Mouse (Mus musculus) hindbrain, embryonic 13.5 days (tissue): ENCODE results near the gene Serpinb5. TPM values are rescaled to one million over a fixed set of nuclear protein-coding genes. Genes with fewer than 3 reads are reported as not detected.

Experiments
- ATAC-seq: fragments of 200-750 bp; cut with Nextera tagmentation; 2 replicates; pipeline ENCODE4 v1.8.0; 2017; ENCODE audit warnings: moderate TSS enrichment; ENCODE audit not compliant: low FRiP score
- H3K27ac ChIP-seq: fragments of 300-500 bp; sonication (generic); 2 replicates; pipeline ENCODE4 v1.5.1; 2015; ENCODE audit warnings: inconsistent platforms, mild to moderate bottlenecking, moderate library complexity
- H3K27me3 ChIP-seq: fragments of 300-500 bp; sonication (generic); 2 replicates; pipeline ENCODE4 v1.6.1; 2015; ENCODE audit warnings: mild to moderate bottlenecking, inconsistent platforms
- H3K36me3 ChIP-seq: fragments of 300-500 bp; sonication (generic); 2 replicates; pipeline ENCODE4 v1.6.1; 2015; ENCODE audit warnings: mild to moderate bottlenecking, inconsistent platforms
- H3K4me1 ChIP-seq: fragments of 300-500 bp; sonication (generic); replicated peaks from 2 replicates; pipeline ENCODE4 v1.6.1; 2015; ENCODE audit warnings: inconsistent platforms
- H3K4me2 ChIP-seq: fragments of 300-500 bp; sonication (generic); 2 replicates; pipeline ENCODE4 v1.6.1; 2015; ENCODE audit warnings: inconsistent platforms, mild to moderate bottlenecking, moderate library complexity
- H3K4me3 ChIP-seq: fragments of 300-500 bp; sonication (generic); 2 replicates; pipeline ENCODE4 v1.5.1; 2015; ENCODE audit warnings: mild to moderate bottlenecking, inconsistent platforms
- H3K9ac ChIP-seq: fragments of 300-500 bp; sonication (generic); 2 replicates; pipeline ENCODE4 v1.6.1; 2015; ENCODE audit warnings: mild to moderate bottlenecking, inconsistent platforms
- H3K9me3 ChIP-seq: fragments of 300-500 bp; sonication (generic); 2 replicates; pipeline ENCODE4 v1.6.1; 2016; ENCODE audit warnings: inconsistent platforms
- WGBS: fragments of 180-500 bp; shearing (Covaris S2); methylation state at CpG from one replicate; pipeline ENCODE4 v1.1.7; 2015; 5-methylcytosine and 5-hydroxymethylcytosine counted together
- polyA plus RNA-seq: library from polyadenylated mRNA; unstranded; fragments of >200 nt; fragmentation: Nextera tagmentation; extraction: Ambion mirVana; gene quantifications from 2 replicates; pipeline ENCODE4 v1.2.1, GENCODE M21; 2015

Serpinb5 gene
- polyA plus RNA-seq = not detected in 2 replicates

- Histone ChIP-seq H3K27ac (no peak within 1 kb of the TSS), H3K4me1 (no peaks in the 10 kb centered on the region), H3K9ac (no peak within 1 kb of the TSS), H3K9me3 (no peaks in the 10 kb centered on the region), H3K36me3 (no peaks in the 10 kb centered on the region), H3K4me3 (no peak within 1 kb of the TSS), H3K4me2 (no peak within 1 kb of the TSS), H3K27me3 (no peaks in the 10 kb centered on the region)
- WGBS = 69% methylated on average over 8 of the region's 8 CpGs
- no peak for ATAC-seq
Measured at GRCm38 (mm10) chr1:106860847-106861246, at the start of gene Serpinb5. Serpinb5 (plus strand) TSS chr1:106861173.

DNA sequence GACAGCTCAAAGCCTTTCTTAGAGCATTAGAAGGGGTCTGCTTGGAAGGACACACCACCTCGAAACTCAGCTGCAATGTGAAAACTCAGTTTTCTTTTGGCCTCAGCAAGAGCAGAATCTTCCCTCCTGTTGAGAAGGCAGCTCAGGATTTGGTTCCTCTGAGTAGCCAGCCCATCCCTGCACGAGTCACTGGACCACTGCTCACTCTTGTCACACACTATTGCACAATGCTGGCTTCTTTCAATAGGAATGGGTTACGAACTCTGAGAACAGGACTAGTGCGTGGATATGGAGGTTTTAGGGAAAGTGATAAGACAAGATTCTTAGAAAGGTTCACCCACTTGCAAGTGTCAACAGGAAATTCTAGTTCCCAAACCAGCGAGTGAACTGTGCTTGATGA is 46.1 kb upstream of the Serpinb5 start:
- no peak for ATAC-seq
- Histone ChIP-seq H3K4me2 (no peak overlapping the region), H3K27ac (no peak overlapping the region), H3K27me3 (no peaks in the 10 kb centered on the region), H3K4me1 (no peaks in the 10 kb centered on the region), H3K36me3 (no peaks in the 10 kb centered on the region), H3K4me3 (no peak overlapping the region), H3K9ac (no peak overlapping the region), H3K9me3 (no peaks in the 10 kb centered on the region)
- WGBS = 72% methylated on average over 5 of the region's 5 CpGs

- no peak overlapping the region for H3K4me3 ChIP-seq
- no peaks in the 10 kb centered on the region for H3K4me1 ChIP-seq
- no peak overlapping the region for H3K9ac ChIP-seq
- no peaks in the 10 kb centered on the region for H3K36me3 ChIP-seq
- no peaks in the 10 kb centered on the region for H3K27me3 ChIP-seq
- no peak for ATAC-seq
- H3K9me3 ChIP-seq = no peaks in the 10 kb centered on the region
- no peak overlapping the region for H3K4me2 ChIP-seq
- no peak overlapping the region for H3K27ac ChIP-seq
- 91% methylated on average over 6 of the region's 6 CpGs for WGBS
Measured at GRCm38 (mm10) chr1:106815265-106815664, 45.7 kb upstream of the Serpinb5 start.

DNA sequence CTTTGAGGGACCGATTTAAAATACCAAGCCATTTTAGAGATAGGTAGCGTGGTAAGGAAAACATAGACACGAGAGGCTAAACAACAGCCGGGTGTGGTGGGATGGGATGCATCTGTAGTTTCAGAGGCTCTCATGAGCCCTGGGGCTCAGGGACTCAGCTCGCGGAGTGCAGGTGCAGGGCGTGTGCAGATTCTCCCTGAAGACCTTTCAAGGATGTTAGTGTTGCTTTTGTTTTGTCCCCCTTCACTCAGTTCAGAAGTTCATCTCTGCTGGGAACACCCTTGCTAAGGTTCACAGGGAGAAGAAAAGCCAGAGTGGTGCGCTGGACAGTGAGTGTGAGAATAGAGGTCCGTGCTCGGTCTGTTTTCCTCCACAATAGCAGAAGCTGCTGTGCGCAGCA is 44.2 kb upstream of the Serpinb5 start:
- H3K27ac ChIP-seq = no peak overlapping the region
- H3K4me1 ChIP-seq = no peaks in the 10 kb centered on the region
- no peaks in the 10 kb centered on the region for H3K9me3 ChIP-seq
- H3K9ac ChIP-seq = no peak overlapping the region; the same call in 1 of the 2 replicates
- no peaks in the 10 kb centered on the region for H3K27me3 ChIP-seq
- H3K4me3 ChIP-seq = no peak overlapping the region
- WGBS = 89% methylated on average over 11 of the region's 11 CpGs
- H3K4me2 ChIP-seq = no peak overlapping the region
- no peak for ATAC-seq
- H3K36me3 ChIP-seq = no peaks in the 10 kb centered on the region

DNA sequence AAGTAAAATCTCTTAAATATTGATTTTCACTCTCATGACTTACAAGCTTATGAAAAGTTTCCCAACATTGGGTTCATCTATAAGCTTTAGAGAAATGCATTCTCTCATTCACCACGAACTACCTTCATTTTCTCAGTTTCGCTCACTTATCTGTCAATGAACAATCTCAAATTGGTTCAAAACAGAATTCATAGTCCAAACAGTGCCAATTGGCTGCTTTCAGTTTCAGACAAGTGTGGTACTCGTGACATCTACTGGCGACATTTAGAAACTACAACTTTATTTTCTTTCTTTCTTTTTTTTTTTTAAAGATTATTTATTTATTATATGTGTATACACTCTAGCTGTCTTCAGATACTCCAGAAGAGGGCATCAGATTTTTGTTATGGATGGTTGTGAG is 42.6 kb upstream of the Serpinb5 start:
- no peak overlapping the region for H3K9ac ChIP-seq
- H3K9me3 ChIP-seq = no peaks in the 10 kb centered on the region
- no peaks in the 10 kb centered on the region for H3K36me3 ChIP-seq
- H3K4me1 ChIP-seq = no peaks in the 10 kb centered on the region
- no peak overlapping the region for H3K27ac ChIP-seq
- 32% methylated on average over 4 of the region's 4 CpGs for WGBS
- H3K27me3 ChIP-seq = no peaks in the 10 kb centered on the region
- no peak for ATAC-seq
- no peak overlapping the region for H3K4me2 ChIP-seq
- no peak overlapping the region for H3K4me3 ChIP-seq

GRCm38 (mm10) chr1:106822297-106822696 is 38.7 kb upstream of the Serpinb5 start:
- no peak overlapping the region for H3K4me2 ChIP-seq
- no peaks in the 10 kb centered on the region for H3K36me3 ChIP-seq
- no peaks in the 10 kb centered on the region for H3K4me1 ChIP-seq
- no peaks in the 10 kb centered on the region for H3K27me3 ChIP-seq
- no peak overlapping the region for H3K9ac ChIP-seq
- ATAC-seq = no peak
- H3K27ac ChIP-seq = no peak overlapping the region
- 67% methylated on average over 3 of the region's 3 CpGs for WGBS
- H3K4me3 ChIP-seq = no peak overlapping the region
- no peaks in the 10 kb centered on the region for H3K9me3 ChIP-seq

- Histone ChIP-seq H3K9ac (no peak overlapping the region), H3K36me3 (no peaks in the 10 kb centered on the region), H3K9me3 (no peaks in the 10 kb centered on the region), H3K27ac (no peak overlapping the region), H3K27me3 (no peaks in the 10 kb centered on the region), H3K4me1 (no peaks in the 10 kb centered on the region), H3K4me2 (no peak overlapping the region), H3K4me3 (no peak overlapping the region)
- ATAC-seq = no peak
- WGBS = 81% methylated on average over 4 of the region's 4 CpGs
Measured at GRCm38 (mm10) chr1:106828784-106829183, 32.2 kb upstream of the Serpinb5 start.

- Histone ChIP-seq H3K27me3 (no peaks in the 10 kb centered on the region), H3K9me3 (no peaks in the 10 kb centered on the region), H3K9ac (no peak overlapping the region), H3K36me3 (no peaks in the 10 kb centered on the region), H3K4me1 (no peaks in the 10 kb centered on the region), H3K4me2 (no peak overlapping the region), H3K4me3 (no peak overlapping the region), H3K27ac (no peak overlapping the region)
- ATAC-seq = no peak
- WGBS = 93% methylated on average over 6 of the region's 6 CpGs
Measured at GRCm38 (mm10) chr1:106865543-106865942, 4.6 kb downstream of the Serpinb5 start.

DNA sequence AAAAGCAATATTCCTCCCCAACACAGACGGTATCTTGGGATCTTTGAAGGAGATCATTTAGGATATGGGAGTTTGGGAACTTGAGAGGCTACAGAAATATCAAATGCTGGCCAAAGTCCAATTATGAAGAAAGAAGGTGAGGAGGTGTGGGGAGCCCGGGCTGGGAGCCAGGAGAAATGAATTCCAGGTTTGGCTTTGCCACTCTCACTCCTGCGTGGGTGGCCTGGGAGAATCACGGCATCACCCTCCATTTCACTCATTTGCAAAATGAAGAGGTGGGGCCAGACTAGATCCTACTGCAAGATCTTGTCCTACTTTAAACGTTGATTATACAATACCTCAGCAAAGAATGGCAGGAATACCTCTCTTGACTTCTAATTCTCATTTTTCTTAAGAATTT is 5.1 kb downstream of the Serpinb5 start:
- no peak overlapping the region for H3K4me2 ChIP-seq
- H3K36me3 ChIP-seq = no peaks in the 10 kb centered on the region
- H3K4me1 ChIP-seq = no peaks in the 10 kb centered on the region
- WGBS = 74% methylated on average over 5 of the region's 5 CpGs
- no peak overlapping the region for H3K27ac ChIP-seq
- H3K27me3 ChIP-seq = no peaks in the 10 kb centered on the region
- H3K9me3 ChIP-seq = no peaks in the 10 kb centered on the region
- no peak overlapping the region for H3K9ac ChIP-seq
- no peak overlapping the region for H3K4me3 ChIP-seq
- ATAC-seq = no peak

DNA sequence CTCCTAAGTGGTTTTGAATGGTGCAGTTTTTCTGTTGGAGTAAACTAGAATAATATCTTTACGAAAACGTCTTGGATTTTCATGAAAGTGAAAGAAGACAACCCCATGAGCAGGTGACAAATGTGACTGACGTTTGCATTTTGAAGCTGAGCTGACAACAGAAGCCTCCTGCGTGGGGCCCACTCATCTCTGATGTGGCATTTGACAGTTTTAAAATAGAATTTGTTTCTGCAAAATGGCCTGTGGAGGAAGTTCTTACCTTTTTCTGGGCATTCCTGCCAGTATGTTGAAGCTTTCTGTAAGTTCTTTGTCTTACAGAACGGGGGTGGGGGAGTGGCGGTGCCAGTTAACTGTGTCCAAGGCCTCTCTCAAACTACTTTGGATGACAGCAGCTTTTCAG is 5.8 kb downstream of the Serpinb5 start:
- no peaks in the 10 kb centered on the region for H3K36me3 ChIP-seq
- no peaks in the 10 kb centered on the region for H3K27me3 ChIP-seq
- H3K27ac ChIP-seq = no peak overlapping the region
- WGBS = 86% methylated on average over 6 of the region's 6 CpGs
- H3K4me1 ChIP-seq = no peaks in the 10 kb centered on the region
- no peaks in the 10 kb centered on the region for H3K9me3 ChIP-seq
- no peak for ATAC-seq
- H3K4me3 ChIP-seq = no peak overlapping the region
- no peak overlapping the region for H3K9ac ChIP-seq
- no peak overlapping the region for H3K4me2 ChIP-seq

GRCm38 (mm10) chr1:106869986-106870385 is 9.0 kb downstream of the Serpinb5 start:
- H3K27ac ChIP-seq = no peak overlapping the region
- no peak for ATAC-seq
- no peak overlapping the region for H3K4me3 ChIP-seq
- no peaks in the 10 kb centered on the region for H3K4me1 ChIP-seq
- no peaks in the 10 kb centered on the region for H3K36me3 ChIP-seq
- H3K4me2 ChIP-seq = no peak overlapping the region
- H3K9me3 ChIP-seq = no peaks in the 10 kb centered on the region
- no peaks in the 10 kb centered on the region for H3K27me3 ChIP-seq
- no peak overlapping the region for H3K9ac ChIP-seq

- no peak overlapping the region for H3K4me2 ChIP-seq
- no peak overlapping the region for H3K9ac ChIP-seq
- H3K4me1 ChIP-seq = no peaks in the 10 kb centered on the region
- no peak overlapping the region for H3K27ac ChIP-seq
- no peaks in the 10 kb centered on the region for H3K9me3 ChIP-seq
- H3K27me3 ChIP-seq = no peaks in the 10 kb centered on the region
- WGBS = 93% methylated on average over 5 of the region's 5 CpGs
- H3K4me3 ChIP-seq = no peak overlapping the region
- ATAC-seq = no peak
- H3K36me3 ChIP-seq = no peaks in the 10 kb centered on the region
Measured at GRCm38 (mm10) chr1:106875193-106875886, 14.4 kb downstream of the Serpinb5 start.

DNA sequence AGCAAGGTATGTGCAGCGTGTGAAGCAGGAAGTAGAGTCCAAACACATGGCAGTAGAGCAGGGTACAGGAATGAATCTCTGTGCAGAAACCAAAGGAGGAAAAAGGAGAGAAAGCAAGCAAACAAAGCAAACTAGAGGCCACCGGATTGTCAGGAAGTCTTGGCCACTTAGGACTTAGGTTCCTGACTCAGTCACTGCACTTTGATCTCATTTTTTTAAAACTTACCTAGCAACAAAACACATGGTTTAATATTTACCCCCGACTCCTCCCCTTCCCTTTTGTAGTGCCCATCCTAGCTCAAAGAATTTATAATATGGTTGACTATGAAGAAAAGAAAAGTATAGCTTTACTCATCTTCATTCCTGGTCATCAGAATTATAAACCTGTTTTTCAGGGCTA is 15.2 kb downstream of the Serpinb5 start:
- Histone ChIP-seq H3K4me3 (no peak overlapping the region), H3K9me3 (no peaks in the 10 kb centered on the region), H3K36me3 (no peaks in the 10 kb centered on the region), H3K27ac (no peak overlapping the region), H3K9ac (no peak overlapping the region), H3K4me2 (no peak overlapping the region), H3K4me1 (no peaks in the 10 kb centered on the region), H3K27me3 (no peaks in the 10 kb centered on the region)
- 78% methylated on average over 3 of the region's 3 CpGs for WGBS
- ATAC-seq = no peak
